Comparison of ENCODE assay signal across 12 mouse cellular contexts in genomic region chr8:108884947-108885346, GRCm38 (mm10).
DNase-seq lines count a peak whose midpoint lies in the region; ATAC-seq and TF ChIP-seq lines count a peak whose summit lies in the region.
"Had no signal": no experiment of that assay in that cellular context is flagged by ENCODE, and none has a peak within 500 bp of the region (broad histone marks: within the 10 kb centered on the region; RNA-seq: fewer than 3 reads in every experiment).

No protein-coding gene starts in this region.

- 44% methylated on average over 4 of the region's 4 CpGs for WGBS in intestine, embryonic 15.5 days
- WGBS in intestine, postnatal 0 days: 32% methylated on average over 4 of the region's 4 CpGs
- WGBS in embryonic facial prominence, embryonic 10.5 days: 62% methylated on average over 4 of the region's 4 CpGs
- 33% methylated on average over 4 of the region's 4 CpGs for WGBS in hindbrain, embryonic 12.5 days
- 55% methylated on average over 4 of the region's 4 CpGs for WGBS in midbrain, embryonic 15.5 days
- 63% methylated on average over 4 of the region's 4 CpGs for WGBS in heart, embryonic 10.5 days

- TF ChIP-seq CTCF in intestine, postnatal 0 days (IDR thresholded peaks at IDR 0.05; ENCODE audit: low read depth): no peak

- H3K4me2 ChIP-seq in intestine, embryonic 15.5 days (replicated peaks): no peak overlapping the region
- H3K4me2 ChIP-seq in intestine, postnatal 0 days (replicated peaks; ENCODE audit: low read depth): no peak overlapping the region
- H3K4me2 ChIP-seq in hindbrain, embryonic 12.5 days (replicated peaks): no peak overlapping the region
- H3K4me2 ChIP-seq in midbrain, embryonic 15.5 days: no peak overlapping the region
- H3K4me2 ChIP-seq: heart, embryonic 11.5 days had no signal

- H3K4me1 ChIP-seq in intestine, embryonic 15.5 days (replicated peaks): peaks cover 42% of the 10 kb centered on the region
- no peaks in the 10 kb centered on the region for H3K4me1 ChIP-seq in intestine, postnatal 0 days (replicated peaks; ENCODE audit: control insufficient read depth, insufficient read depth, low read length)
- peaks cover 69% of the 10 kb centered on the region for H3K4me1 ChIP-seq in embryonic facial prominence, embryonic 10.5 days
- H3K4me1 ChIP-seq in hindbrain, embryonic 12.5 days: peaks cover 64% of the 10 kb centered on the region
- peaks cover 55% of the 10 kb centered on the region for H3K4me1 ChIP-seq in midbrain, embryonic 15.5 days
- peaks cover 54% of the 10 kb centered on the region for H3K4me1 ChIP-seq in heart, embryonic 10.5 days

- no peaks in the 10 kb centered on the region for H3K27me3 ChIP-seq in intestine, embryonic 15.5 days (replicated peaks)
- no peaks in the 10 kb centered on the region for H3K27me3 ChIP-seq in intestine, postnatal 0 days (replicated peaks; ENCODE audit: control insufficient read depth, insufficient read depth, low read length)
- H3K27me3 ChIP-seq in embryonic facial prominence, embryonic 10.5 days (replicated peaks; ENCODE audit: low read depth, poor library complexity, severe bottlenecking): peaks cover 8% of the 10 kb centered on the region; the same call in 1 of the 2 replicates
- no peaks in the 10 kb centered on the region for H3K27me3 ChIP-seq in hindbrain, embryonic 12.5 days
- no peaks in the 10 kb centered on the region for H3K27me3 ChIP-seq in midbrain, embryonic 15.5 days (replicated peaks)
- H3K27me3 ChIP-seq in heart, embryonic 10.5 days (ENCODE audit: insufficient read depth, poor library complexity, severe bottlenecking): no peaks in the 10 kb centered on the region

- H3K4me3 ChIP-seq in intestine, embryonic 15.5 days (replicated peaks): no peak overlapping the region
- no peak overlapping the region for H3K4me3 ChIP-seq in intestine, postnatal 0 days (ENCODE audit: low read depth, low read length)
- no peak overlapping the region for H3K4me3 ChIP-seq in embryonic facial prominence, embryonic 10.5 days
- H3K4me3 ChIP-seq in hindbrain, embryonic 12.5 days: no peak overlapping the region
- H3K4me3 ChIP-seq in midbrain, embryonic 15.5 days: no peak overlapping the region
- H3K4me3 ChIP-seq in heart, embryonic 10.5 days: no peak overlapping the region

- H3K9ac ChIP-seq in intestine, embryonic 15.5 days: no peak overlapping the region
- H3K9ac ChIP-seq in intestine, postnatal 0 days (ENCODE audit: low read depth, low read length): no peak overlapping the region
- no peak overlapping the region for H3K9ac ChIP-seq in hindbrain, embryonic 12.5 days
- no peak overlapping the region for H3K9ac ChIP-seq in midbrain, embryonic 15.5 days

- no peak for DNase-seq in embryonic facial prominence, embryonic 10.5 days (ENCODE audit: low spot score)
- no peak for DNase-seq in layer of hippocampus, adult 9-10 months (ENCODE audit: low spot score)
- no peak for DNase-seq in cerebellum, adult 8-10 months
- no peak for DNase-seq in heart, embryonic 10.5 days (ENCODE audit: low spot score)
- DNase-seq: right cerebral cortex, postnatal 14 days; thymus, postnatal 4 days had no signal

- no peak overlapping the region for H3K27ac ChIP-seq in intestine, embryonic 15.5 days
- no peak overlapping the region for H3K27ac ChIP-seq in intestine, postnatal 0 days (ENCODE audit: low read depth, low read length)
- H3K27ac ChIP-seq in embryonic facial prominence, embryonic 10.5 days (replicated peaks): peak overlapping the region; percentile 30; the same call in 1 of the 2 replicates
- peak overlapping the region; percentile 69 for H3K27ac ChIP-seq in hindbrain, embryonic 12.5 days
- H3K27ac ChIP-seq in midbrain, embryonic 15.5 days: peak overlapping the region; percentile 28
- H3K27ac ChIP-seq in heart, embryonic 10.5 days: no peak overlapping the region

- H3K36me3 ChIP-seq in intestine, embryonic 15.5 days: no peaks in the 10 kb centered on the region
- no peaks in the 10 kb centered on the region for H3K36me3 ChIP-seq in intestine, postnatal 0 days (ENCODE audit: control insufficient read depth, insufficient read depth)
- H3K36me3 ChIP-seq in embryonic facial prominence, embryonic 10.5 days (replicated peaks): peaks cover 29% of the 10 kb centered on the region
- 0 out of 2 replicates have a peak, but pooled peaks cover 2% of the 10 kb centered on the region for H3K36me3 ChIP-seq in hindbrain, embryonic 12.5 days
- H3K36me3 ChIP-seq in midbrain, embryonic 15.5 days (replicated peaks): no peaks in the 10 kb centered on the region
- no peaks in the 10 kb centered on the region for H3K36me3 ChIP-seq in heart, embryonic 10.5 days

- no peaks in the 10 kb centered on the region for H3K9me3 ChIP-seq in intestine, embryonic 15.5 days
- H3K9me3 ChIP-seq in intestine, postnatal 0 days (ENCODE audit: control insufficient read depth): no peaks in the 10 kb centered on the region
- H3K9me3 ChIP-seq in embryonic facial prominence, embryonic 10.5 days: no peaks in the 10 kb centered on the region
- H3K9me3 ChIP-seq in hindbrain, embryonic 12.5 days (replicated peaks): no peaks in the 10 kb centered on the region
- H3K9me3 ChIP-seq in midbrain, embryonic 15.5 days: no peaks in the 10 kb centered on the region
- no peaks in the 10 kb centered on the region for H3K9me3 ChIP-seq in heart, embryonic 10.5 days

- peak; percentile 52 for ATAC-seq in intestine, embryonic 15.5 days
- ATAC-seq in intestine, postnatal 0 days: no peak
- ATAC-seq in hindbrain, embryonic 12.5 days (ENCODE audit: low FRiP score): no peak
- no peak for ATAC-seq in midbrain, embryonic 15.5 days (replicated peaks)
- ATAC-seq: activated CD4-positive, CD25-positive, alpha-beta regulatory T cell, adult 4 months had no signal

Comparison
In these comparisons a context has a peak if more than half of its experiments do, and no peak if none do; other contexts are left out.
1. H3K27ac ChIP-seq: peak in embryonic facial prominence, embryonic 10.5 days (single experiment), hindbrain, embryonic 12.5 days (single experiment) and midbrain, embryonic 15.5 days (single experiment); none in intestine, embryonic 15.5 days (single experiment), intestine, postnatal 0 days (single experiment) and heart, embryonic 10.5 days (single experiment).